Mouse (Mus musculus) liver, adult 2 months (tissue): ENCODE results near the gene Srgap1. TPM values are rescaled to one million over a fixed set of nuclear protein-coding genes. Genes with fewer than 3 reads are reported as not detected.
"Not testable (repeated sequence)": the region's sequence is repeated elsewhere in the genome, so short reads cannot be mapped to it uniquely, and the experiment has no call there.

Source experiments
- DNase-seq: peaks from one replicate; pipeline ENCODE4 v3.0.0-alpha.2; 2011; ENCODE audit warnings: low read depth, low spot score; ENCODE audit errors: extremely low read depth
- H3K27ac ChIP-seq: fragments of 200-500 bp; replicated peaks from 2 replicates; pipeline ENCODE4 v1.5.1; 2012; ENCODE audit warnings: low read depth, mild to moderate bottlenecking, control low read depth, inconsistent platforms, low read length; ENCODE audit not compliant: insufficient read depth
- H3K27me3 ChIP-seq: fragments of 200-500 bp; 2 replicates; pipeline ENCODE4 v1.6.1; 2012; ENCODE audit warnings: mild to moderate bottlenecking, moderate library complexity, low read length, inconsistent platforms; ENCODE audit not compliant: control insufficient read depth, insufficient read depth
- H3K36me3 ChIP-seq: fragments of 200-500 bp; 2 replicates; pipeline ENCODE4 v1.6.1; 2012; ENCODE audit warnings: low read length, inconsistent platforms; ENCODE audit not compliant: control insufficient read depth, insufficient read depth
- H3K4me1 ChIP-seq: fragments of 200-500 bp; 2 replicates; pipeline ENCODE4 v1.6.1; 2011; ENCODE audit warnings: low read length; ENCODE audit not compliant: control insufficient read depth, insufficient read depth
- H3K4me3 ChIP-seq: fragments of 200-500 bp; 2 replicates; pipeline ENCODE4 v1.5.1; 2011; ENCODE audit warnings: low read depth, mild to moderate bottlenecking, control low read depth, low read length, moderate library complexity; ENCODE audit not compliant: insufficient read depth
- H3K79me2 ChIP-seq: fragments of 200-500 bp; 2 replicates; pipeline ENCODE4 v1.6.1; 2012; ENCODE audit warnings: inconsistent platforms, mild to moderate bottlenecking, low read length, moderate library complexity; ENCODE audit not compliant: control insufficient read depth, insufficient read depth
- H3K9ac ChIP-seq: fragments of 200-500 bp; 2 replicates; pipeline ENCODE4 v1.6.1; 2012; ENCODE audit warnings: low read depth, mild to moderate bottlenecking, control low read depth, inconsistent platforms, low read length
- CTCF ChIP-seq: fragments of 200-500 bp; IDR thresholded peaks from 2 replicates; pipeline ENCODE4 v1.5.1; 2011; ENCODE audit warnings: low read depth, low read length, control low read depth
- POLR2A ChIP-seq: fragments of 200-500 bp; IDR thresholded peaks from 2 replicates; pipeline ENCODE4 v1.6.1; 2011; ENCODE audit warnings: low read length, control low read depth; ENCODE audit not compliant: insufficient read depth; ENCODE audit errors: extremely low read depth
- WGBS: fragments of 180-500 bp; shearing (Covaris S2); methylation state at CpG from one replicate; pipeline ENCODE4 v1.1.7; 2018; 5-methylcytosine and 5-hydroxymethylcytosine counted together
- polyA plus RNA-seq: library from polyadenylated mRNA; depleted of rRNA; stranded (reverse); fragments of >200 nt; gene quantifications from 2 replicates; pipeline ENCODE4 v1.2.3, GENCODE M21; 2012
- total RNA-seq: library from RNA; depleted of rRNA; stranded (reverse); fragments of >200 nt; gene quantifications from 2 replicates; pipeline ENCODE4 v1.2.3, GENCODE M21; 2014

Srgap1 gene
- total and polyA plus RNA-seq, 2 experiments, result 0.31 to 0.55 TPM

GRCm38 (mm10) chr10:121769711-121770110 is 277.4 kb downstream of the Srgap1 start:
- 86% methylated on average over 5 of the region's 5 CpGs for WGBS
- Histone ChIP-seq H3K36me3 (no peaks in the 10 kb centered on the region), H3K27ac (no peak overlapping the region), H3K27me3 (no peaks in the 10 kb centered on the region), H3K9ac (no peak overlapping the region), H3K4me3 (no peak overlapping the region), H3K4me1 (no peaks in the 10 kb centered on the region), H3K79me2 (no peaks in the 10 kb centered on the region)
- no peak for DNase-seq
- no peak for TF ChIP-seq POLR2A
- no peak for TF ChIP-seq CTCF

GRCm38 (mm10) chr10:121767295-121767694 is 279.8 kb downstream of the Srgap1 start:
- peak; percentile 39; the same call in 1 of the 2 replicates for TF ChIP-seq CTCF

DNA sequence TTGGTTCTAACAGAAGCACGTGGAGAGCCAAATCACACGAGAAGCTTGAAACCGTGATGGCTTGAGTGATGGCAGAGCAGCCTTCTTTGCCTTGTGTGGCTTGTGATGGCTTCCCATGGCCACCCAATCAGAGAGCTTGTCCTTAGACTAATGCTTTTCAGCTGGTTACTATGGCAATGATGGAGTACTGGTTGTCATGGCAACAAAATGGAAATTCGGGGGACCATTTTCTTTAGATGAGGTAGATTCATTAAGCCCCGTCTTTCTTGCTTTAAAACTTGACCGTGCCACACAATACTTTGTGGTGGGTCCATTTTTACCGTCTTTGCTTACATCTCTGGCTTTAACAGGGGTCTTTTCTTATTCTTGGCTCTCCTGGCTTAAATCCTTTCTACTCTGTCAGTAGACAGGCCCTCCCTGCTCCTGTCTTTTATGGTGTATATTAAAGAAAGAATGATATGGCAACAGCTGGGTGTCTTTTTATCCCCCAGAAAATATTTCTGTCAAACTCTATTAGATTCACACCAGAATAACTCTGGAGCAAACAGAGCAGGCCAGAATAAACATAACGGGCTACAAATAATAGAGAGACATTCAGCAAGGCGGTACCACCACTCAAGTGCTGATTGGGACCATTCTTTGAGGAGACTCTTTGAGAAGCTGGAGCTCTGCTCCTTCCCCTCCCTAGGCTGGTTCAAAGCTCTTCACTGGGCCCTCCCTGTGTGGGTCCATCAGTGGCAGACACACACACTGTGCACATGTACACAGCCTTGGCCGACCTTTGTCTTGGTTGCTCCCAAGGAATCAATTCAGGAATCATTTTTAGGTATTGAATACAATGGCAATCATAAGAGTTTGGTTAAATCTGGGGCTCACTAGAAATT is 281.7 kb downstream of the Srgap1 start:
- Histone ChIP-seq H3K27me3 (no peaks in the 10 kb centered on the region), H3K4me1 (no peaks in the 10 kb centered on the region), H3K9ac (no peak overlapping the region), H3K36me3 (no peaks in the 10 kb centered on the region), H3K27ac (no peak overlapping the region), H3K4me3 (no peak overlapping the region), H3K79me2 (no peaks in the 10 kb centered on the region)
- no peak for DNase-seq
- TF ChIP-seq POLR2A, result no peak
- TF ChIP-seq CTCF, result no peak
- WGBS, result 83% methylated on average over 10 of the region's 10 CpGs

More at GRCm38 (mm10) chr10:121767295-121767694, 279.8 kb downstream of the Srgap1 start:
- not testable (repeated sequence) for H3K4me3 ChIP-seq, H3K4me1 ChIP-seq, H3K79me2 ChIP-seq, H3K36me3 ChIP-seq, H3K27me3 ChIP-seq, H3K9ac ChIP-seq, H3K27ac ChIP-seq
- 83% methylated on average over 3 of the region's 3 CpGs for WGBS
- DNase-seq, result peak; percentile 4

DNA sequence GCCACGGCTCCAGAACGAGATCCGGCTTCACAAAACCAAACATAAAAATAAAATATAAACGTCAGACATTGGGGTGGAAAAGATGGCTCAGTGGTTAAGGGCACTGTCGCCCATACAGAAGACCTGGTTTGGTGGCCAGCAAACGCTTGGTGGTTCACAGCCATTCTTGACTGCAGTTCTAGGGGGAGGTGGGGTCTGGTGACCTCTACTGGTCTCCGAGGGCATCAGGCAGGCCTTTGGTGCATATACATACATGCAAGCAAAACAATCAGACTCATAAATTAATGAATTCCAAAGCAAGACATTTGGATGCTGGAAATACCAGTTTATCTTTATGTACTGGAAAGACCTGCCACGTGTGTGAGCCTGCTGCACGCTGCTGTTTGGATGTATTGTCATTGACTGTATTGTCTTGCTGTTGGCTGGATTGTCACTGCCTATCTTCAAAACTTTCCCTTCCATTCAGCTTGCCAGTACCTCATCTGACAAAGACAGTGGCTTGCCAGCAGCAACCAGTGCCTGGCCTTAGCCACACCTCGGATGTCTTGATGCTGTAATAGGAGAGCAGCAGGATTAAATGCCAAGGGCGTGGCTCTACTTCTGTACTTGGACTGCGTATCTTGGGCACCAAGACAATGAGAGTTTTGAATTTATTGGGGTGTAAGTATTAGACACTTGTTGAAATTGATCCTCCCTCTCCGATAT is 282.5 kb downstream of the Srgap1 start:
- H3K4me1 ChIP-seq, result no peaks in the 10 kb centered on the region
- DNase-seq, result no peak
- H3K36me3 ChIP-seq, result no peaks in the 10 kb centered on the region
- H3K4me3 ChIP-seq, result no peak overlapping the region
- no peaks in the 10 kb centered on the region for H3K79me2 ChIP-seq
- 84% methylated on average over 13 of the region's 13 CpGs for WGBS
- no peak overlapping the region for H3K9ac ChIP-seq
- TF ChIP-seq POLR2A, result no peak
- TF ChIP-seq CTCF, result no peak
- no peaks in the 10 kb centered on the region for H3K27me3 ChIP-seq
- no peak overlapping the region for H3K27ac ChIP-seq

GRCm38 (mm10) chr10:121763191-121763590 is 283.9 kb downstream of the Srgap1 start:
- H3K9ac ChIP-seq, result no peak overlapping the region
- TF ChIP-seq CTCF, result no peak
- TF ChIP-seq POLR2A, result no peak
- no peaks in the 10 kb centered on the region for H3K79me2 ChIP-seq
- no peak overlapping the region for H3K4me3 ChIP-seq
- no peak for DNase-seq
- H3K27me3 ChIP-seq, result no peaks in the 10 kb centered on the region
- 80% methylated on average over 9 of the region's 13 CpGs for WGBS
- H3K4me1 ChIP-seq, result no peaks in the 10 kb centered on the region
- no peak overlapping the region for H3K27ac ChIP-seq
- no peaks in the 10 kb centered on the region for H3K36me3 ChIP-seq

DNA sequence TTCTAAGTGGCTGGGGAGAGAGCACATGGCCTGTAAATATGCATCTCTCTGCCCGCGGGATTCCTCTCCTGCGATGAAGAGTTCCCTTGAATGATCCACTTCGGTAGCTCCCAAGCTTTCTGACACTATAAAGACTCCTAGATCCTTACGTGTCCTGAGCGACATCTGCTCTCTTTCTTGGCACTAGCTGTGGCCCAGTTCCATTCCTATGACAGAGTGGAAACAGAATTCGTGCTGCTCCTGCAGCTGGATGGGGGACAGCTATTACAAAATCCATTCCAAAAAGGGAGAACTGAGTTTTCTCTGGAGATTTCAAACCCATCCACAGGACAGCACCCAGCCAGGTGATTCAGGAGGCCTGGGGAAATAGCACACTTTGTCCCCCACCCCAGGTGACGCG is 285.0 kb downstream of the Srgap1 start:
- no peak for DNase-seq
- no peaks in the 10 kb centered on the region for H3K79me2 ChIP-seq
- WGBS, result 93% methylated on average over 9 of the region's 9 CpGs
- no peaks in the 10 kb centered on the region for H3K36me3 ChIP-seq
- H3K9ac ChIP-seq, result no peak overlapping the region
- TF ChIP-seq CTCF (no peak), POLR2A (no peak)
- no peak overlapping the region for H3K4me3 ChIP-seq
- H3K27me3 ChIP-seq, result no peaks in the 10 kb centered on the region
- no peak overlapping the region for H3K27ac ChIP-seq
- no peaks in the 10 kb centered on the region for H3K4me1 ChIP-seq
